Mouse (Mus musculus) T-cell, adult 2 months (primary cell): ENCODE measurements around the gene Hist1h4k.
"Not testable (repeated sequence)": the region's sequence is repeated elsewhere in the genome, so short reads cannot be mapped to it uniquely, and the experiment has no call there.

ENCODE experiments used
- DNase-seq: peaks from one replicate; pipeline ENCODE4 v3.0.0; 2022; ENCODE audit warnings: low spot score

Gene Hist1h4k

DNA sequence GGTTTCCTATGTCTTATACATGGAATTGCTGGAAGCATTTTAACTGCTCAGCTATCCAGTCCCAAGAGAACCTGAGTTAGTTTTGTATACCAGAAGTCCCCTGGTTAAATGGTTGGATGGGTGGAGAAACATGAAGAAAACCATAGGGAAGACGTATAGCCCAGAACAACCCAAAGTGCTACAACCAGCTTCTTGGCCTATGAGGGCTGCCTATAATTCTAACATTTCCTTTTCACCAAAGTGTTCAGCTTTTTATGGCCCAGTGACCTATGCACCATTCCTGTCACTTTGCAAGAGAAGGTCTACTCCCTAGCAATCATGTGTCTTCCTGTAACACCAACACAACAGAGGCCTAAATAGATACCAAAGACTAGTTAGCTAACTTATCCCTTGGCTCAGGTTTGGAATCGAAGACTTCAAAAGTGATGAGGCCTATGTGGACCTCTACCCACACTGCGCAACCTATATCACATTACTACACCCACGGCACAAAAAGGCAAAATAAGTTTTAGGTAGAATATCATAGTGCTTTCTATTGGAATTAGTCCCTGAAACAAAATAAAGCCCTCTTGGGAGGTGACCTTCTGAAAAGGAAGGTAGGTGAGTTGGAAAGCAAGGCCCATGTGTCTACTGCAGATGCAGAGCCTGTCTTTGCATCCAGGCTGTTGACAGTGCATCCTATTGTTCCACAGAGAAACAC lies 31.8 kb downstream of the Hist1h4k start:
- DNase-seq, result no peak

DNA sequence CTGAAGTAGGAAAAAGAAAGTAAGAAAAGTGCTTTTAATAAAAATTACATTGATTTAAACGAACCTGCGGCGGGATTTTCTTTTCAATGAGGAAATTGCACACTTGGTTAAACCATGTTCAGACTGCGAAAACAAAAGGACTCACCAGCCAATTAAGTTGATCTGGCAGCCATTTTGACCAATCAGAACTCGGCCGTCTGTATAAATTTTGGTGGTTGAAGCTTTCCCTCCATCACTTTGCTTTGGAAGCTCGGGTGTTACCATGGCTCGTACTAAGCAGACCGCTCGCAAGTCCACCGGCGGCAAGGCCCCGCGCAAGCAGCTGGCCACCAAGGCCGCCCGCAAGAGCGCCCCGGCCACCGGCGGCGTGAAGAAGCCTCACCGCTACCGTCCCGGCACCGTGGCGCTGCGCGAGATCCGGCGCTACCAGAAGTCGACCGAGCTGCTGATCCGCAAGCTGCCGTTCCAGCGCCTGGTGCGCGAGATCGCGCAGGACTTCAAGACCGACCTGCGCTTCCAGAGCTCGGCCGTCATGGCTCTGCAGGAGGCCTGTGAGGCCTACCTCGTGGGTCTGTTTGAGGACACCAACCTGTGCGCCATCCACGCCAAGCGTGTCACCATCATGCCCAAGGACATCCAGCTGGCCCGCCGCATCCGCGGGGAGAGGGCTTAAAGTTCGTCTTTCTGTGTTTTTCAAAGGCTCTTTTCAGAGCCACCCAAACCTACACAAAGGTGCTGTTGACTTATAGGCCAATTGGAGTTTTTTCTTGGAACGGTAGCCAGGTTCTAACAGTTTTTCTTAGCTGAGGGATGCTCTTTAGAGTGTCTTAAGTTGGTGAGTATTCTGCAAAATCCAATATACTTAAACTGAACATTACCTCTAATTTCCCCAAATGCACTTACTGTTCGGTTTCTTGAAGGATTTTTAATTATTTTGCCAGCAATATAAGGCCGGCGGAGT lies 32.6 kb downstream of the Hist1h4k start, which contains the start of gene Hist1h3h:
TSS of gene Hist1h3h (plus strand) at position 263 of the 961 bp plus-strand sequence.
- DNase-seq, result peak; percentile 79

DNA sequence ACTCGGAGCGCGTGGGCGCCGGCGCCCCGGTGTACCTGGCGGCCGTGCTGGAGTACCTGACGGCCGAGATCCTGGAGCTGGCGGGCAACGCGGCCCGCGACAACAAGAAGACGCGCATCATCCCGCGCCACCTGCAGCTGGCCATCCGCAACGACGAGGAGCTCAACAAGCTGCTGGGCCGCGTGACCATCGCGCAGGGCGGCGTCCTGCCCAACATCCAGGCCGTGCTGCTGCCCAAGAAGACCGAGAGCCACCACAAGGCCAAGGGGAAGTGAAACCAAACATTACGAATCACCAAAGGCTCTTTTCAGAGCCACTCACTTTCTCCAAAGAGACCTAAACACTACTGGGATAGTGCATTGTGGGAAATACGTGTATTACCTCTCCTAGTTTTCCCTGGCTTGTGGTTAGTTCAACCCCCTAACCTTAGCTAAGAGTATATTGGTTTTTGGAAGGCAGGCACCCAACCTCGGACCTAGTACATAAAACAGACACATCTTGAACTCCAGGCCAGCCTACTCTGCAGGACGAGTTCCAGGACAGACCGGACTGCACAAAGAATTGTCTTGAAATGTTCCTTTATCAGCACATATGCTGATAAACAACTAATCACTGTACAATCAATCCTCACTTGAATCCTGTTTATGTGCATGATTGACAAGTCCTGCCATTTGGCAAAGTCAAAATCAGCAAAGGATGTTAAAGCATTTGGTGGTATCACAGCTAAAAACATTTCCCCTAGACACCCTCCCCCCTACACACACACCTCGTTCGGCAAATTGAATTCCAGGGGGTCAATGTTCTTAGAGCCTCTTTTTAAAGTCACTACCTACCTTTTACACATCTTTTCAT lies 33.5 kb downstream of the Hist1h4k start:
- not testable (repeated sequence) for DNase-seq

DNA sequence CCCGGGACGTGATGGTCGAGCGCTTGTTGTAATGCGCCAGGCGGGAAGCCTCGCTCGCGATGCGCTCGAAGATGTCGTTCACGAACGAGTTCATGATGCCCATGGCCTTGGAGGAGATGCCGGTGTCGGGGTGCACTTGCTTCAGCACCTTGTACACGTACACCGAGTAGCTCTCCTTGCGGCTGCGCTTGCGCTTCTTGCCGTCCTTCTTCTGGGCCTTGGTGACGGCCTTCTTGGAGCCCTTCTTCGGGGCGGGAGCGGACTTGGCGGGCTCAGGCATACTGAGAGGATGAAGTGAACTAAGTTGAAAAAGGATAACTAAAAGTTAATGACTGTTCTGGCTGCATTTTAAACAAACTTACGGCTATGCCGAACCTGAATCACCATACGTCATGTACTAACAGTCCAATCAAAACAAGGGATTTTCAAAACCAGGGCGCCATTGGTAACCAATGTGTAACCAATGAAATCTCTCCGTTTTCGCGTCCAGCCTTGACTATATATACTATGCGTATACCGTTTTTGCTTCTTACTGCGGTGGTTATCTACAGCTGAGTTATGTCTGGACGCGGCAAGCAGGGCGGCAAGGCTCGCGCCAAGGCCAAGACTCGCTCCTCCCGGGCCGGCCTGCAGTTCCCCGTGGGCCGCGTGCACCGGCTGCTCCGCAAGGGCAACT lies 34.3 kb downstream of the Hist1h4k start, which contains the start of the genes Hist1h2bl and Hist1h2ai:
TSS of gene Hist1h2bl (minus strand) at position 280 of the 676 bp plus-strand sequence.
TSS of gene Hist1h2ai (plus strand) at position 559 of the 676 bp plus-strand sequence.
- peak; percentile 78 for DNase-seq

DNA sequence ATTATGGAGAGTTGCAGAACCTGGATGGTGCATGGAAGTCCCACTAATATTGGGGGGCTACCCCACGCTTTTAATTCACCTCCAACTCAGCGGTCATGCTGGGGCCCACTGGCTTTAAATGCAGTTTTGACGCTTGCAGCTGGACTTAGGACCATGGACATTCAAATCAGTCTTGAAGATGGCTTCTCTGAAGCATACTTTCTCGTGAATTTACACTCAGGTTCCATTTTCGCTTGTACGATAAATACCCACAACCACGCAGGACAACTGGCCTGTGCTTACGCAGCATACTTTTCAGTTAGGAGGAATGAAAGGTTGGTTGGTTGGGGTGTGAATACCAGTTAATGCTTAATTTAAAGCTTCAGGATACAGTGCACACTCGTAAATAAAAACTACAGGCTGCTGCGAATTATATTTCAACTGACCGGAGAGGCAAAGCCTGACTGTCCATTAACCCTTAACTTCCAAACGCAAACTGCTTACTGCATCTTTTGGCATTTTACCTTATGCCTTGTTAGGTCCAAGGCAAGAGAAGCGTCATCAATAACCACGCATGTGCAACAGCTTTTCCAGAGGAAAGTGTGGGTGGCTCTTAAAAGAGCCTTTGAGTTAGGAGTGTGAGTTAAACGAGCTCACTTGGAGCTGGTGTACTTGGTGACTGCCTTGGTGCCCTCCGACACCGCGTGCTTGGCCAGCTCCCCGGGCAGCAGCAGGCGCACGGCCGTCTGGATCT lies 35.0 kb downstream of the Hist1h4k start:
- DNase-seq, result no peak

DNA sequence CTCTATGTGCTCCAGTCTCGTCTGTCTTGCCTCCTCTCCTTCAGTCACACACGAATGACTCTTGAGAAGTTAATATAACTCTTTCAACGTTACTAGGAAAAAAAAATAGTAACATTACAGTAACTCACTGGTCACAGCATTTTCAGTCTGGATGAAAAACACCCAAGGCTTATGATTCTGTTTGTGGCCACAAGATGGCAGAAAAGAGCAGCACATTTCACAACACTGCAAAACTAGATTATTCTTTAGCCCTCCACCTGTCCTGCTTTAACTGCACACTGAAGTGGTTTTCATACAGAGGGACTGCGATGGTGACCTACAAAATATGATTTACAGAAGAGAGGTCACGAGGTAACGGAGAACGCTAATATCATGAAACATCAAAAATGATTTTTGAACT lies 35.6 kb downstream of the Hist1h4k start:
- peak; percentile 67 for DNase-seq

DNA sequence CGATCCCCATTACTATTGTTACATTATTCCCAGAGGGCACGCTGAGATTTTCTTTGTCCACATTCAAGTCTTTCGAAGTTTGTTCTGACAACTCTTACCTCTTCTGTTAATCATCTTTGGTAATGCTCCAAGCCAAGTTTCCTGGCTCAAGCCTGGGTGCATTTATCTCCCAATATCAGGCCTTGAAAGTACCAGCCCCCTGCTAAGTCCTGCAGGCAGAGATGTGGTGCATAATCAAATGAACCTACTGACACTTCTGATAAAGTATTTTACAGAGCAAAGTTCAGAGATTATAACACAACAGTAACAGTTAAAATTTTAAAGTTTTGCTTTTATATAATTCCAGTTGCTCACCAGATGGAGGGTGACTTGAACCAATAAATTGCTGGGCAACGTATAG lies 38.6 kb downstream of the Hist1h4k start:
- DNase-seq, result no peak

DNA sequence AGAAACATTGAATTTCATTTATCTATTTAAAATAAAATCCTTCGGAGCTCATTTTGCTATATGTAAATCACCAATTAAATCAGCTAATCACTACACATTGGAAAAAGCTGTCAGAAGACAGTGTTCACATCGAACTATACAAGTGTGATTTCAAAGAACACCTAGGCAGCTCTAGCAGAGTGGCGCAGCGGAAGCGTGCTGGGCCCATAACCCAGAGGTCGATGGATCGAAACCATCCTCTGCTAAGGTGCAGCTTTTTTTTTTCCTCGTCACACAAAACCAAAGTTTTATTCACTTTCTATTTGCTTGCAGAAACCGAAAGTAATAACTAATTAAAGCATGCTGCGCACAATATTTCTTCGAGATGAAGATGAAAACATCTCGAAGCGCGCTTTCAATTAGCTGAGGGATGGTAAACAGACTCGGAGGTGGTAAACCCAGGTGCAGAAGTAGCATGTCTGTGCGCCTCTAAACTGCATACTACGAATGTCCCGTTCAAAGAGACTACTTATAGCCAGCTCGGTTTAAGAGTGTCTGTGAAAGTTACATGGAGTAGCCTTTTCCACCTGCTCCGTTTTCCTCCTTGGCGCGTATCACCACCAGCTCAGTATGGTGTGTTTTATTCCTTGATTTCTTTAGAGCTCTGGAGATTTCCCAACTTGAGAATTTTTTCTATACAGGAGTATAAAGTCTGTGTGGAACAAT lies 39.3 kb downstream of the Hist1h4k start:
- peak; percentile 88 for DNase-seq

DNA sequence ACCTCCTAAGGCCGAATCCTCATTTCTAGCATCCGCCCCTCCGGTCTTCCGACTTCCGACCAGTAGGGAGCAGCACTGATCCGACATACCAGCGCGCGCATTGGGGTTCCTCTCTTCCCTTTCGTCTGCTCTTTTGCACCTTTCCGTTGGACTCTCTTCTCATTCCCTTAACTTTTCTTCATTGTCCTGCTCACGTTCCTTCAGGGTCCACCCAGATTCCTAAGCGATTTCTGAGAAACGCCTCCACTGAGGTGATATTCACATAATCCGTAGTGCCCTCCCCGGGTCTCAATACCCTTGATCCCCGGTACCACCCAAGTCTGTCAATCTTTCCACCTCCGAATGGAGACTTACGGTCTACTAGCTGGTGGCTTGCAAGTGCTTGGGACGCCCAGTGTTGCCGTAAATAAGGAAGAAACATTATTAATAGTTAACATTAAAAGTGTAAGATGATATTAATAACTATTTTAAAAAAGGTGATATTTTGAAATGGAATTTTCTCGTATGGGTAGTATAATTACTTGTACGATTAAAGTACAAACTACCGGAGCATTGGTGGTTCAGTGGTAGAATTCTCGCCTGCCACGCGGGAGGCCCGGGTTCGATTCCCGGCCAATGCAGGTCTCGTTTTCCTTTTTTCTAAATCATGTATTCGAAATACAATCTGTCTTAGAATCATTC lies 40.1 kb downstream of the Hist1h4k start:
- DNase-seq, result peak; percentile 85

DNA sequence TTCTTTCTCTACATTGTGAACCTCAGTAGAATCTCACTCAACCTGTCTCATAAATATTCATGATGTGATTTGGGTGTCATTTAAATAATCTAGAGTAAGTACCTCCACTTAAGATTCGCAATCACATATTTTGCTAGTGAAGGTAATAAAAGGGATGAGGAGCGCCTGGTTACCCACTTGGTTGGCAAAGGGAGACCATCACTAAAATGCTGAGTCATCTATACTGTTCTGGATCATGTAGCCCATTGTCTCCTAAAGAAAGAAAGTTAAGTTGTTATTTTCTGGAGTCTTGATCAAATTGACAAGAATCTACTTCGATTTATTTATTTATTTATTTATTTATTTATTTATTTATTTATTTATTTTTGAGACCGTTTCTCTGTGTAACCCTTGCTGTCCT lies 43.6 kb downstream of the Hist1h4k start:
- DNase-seq, result no peak
